Mouse (Mus musculus): ENCODE results near the gene Mccc1.
A peak's percentile ranks its signal among the peaks of the same experiment; 100 is the strongest.

Mccc1 gene

DNA sequence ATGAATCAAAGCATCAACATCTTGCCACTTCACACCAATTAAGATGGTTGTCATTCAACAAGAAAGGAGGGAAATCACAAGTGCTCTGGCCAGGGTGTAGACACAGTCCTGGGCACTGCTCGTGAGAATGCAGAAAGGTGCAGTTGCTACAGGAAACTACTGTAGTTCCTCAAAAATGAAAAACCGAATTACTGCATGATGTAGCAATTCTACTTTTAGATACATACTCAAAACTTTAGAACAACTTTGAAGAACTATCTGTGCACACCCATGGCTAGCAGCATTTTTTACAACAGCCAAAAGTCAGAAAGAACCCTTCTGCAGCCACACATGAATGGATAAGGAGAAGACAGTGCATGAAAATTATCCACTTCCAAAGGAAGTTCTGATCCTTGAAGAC lies 34.0 kb downstream of the Mccc1 start:
- DNase-seq (ENCODE audit: inconsistent age in 2 of 2, low spot score in 1 of 2): no peak

DNA sequence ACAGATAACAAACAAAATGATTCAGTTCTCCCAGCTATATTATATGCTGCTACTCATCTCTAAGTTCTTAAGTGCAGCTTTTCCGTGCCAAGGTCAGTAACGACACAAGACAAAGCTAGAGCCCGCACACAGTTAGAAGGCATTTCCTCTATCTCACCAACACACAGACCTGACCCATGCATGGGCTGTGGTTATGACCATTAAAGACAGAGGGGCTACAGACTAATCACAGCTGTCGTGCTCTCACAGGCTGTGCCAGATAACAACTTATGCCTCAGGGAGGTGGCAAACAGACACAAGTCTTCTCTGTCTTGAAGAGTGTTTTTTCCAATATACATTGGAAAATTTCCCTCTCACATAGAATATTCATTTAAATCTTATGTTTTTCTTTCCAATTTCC lies 35.5 kb downstream of the Mccc1 start:
- DNase-seq (ENCODE audit: inconsistent age in 2 of 2, low spot score in 1 of 2): no peak

- DNase-seq (ENCODE audit: inconsistent age in 2 of 2, low spot score in 1 of 2): peak; percentile 41 to 67
Measured at GRCm38 (mm10) chr3:35963921-35964320, 36.6 kb downstream of the Mccc1 start.

GRCm38 (mm10) chr3:35963401-35963800 lies 37.1 kb downstream of the Mccc1 start:
- no peak for DNase-seq (ENCODE audit: inconsistent age in 2 of 2, low spot score in 1 of 2)

GRCm38 (mm10) chr3:35962967-35963366 lies 37.5 kb downstream of the Mccc1 start:
- DNase-seq (ENCODE audit: inconsistent age in 2 of 2, low spot score in 1 of 2): no peak

- no peak for DNase-seq (ENCODE audit: inconsistent age in 2 of 2, low spot score in 1 of 2)
Measured at GRCm38 (mm10) chr3:35957230-35957629, 43.2 kb downstream of the Mccc1 start.

GRCm38 (mm10) chr3:35954901-35955575 lies 45.4 kb downstream of the Mccc1 start:
- no peak for DNase-seq (ENCODE audit: inconsistent age in 2 of 2, low spot score in 1 of 2)

DNA sequence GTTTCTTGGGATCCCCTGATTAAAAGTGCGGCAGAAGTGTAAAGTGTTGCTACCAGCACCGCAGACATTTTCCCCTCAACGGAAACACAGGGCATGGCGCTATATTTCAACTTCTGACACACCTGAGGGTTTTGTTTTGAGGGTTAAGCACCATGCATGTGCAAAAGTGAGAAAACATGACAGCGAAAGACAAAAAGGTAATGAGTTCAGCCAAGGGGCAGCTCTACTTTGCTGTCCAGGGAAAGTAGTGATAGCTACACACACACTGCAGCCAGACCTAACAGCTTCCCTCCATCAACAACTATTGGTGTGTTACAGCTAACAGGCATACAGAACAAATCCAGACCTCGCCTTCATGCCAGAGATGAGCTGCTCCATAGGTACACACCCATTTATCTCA lies 46.7 kb downstream of the Mccc1 start:
- DNase-seq (ENCODE audit: inconsistent age in 2 of 2, low spot score in 1 of 2): no peak

DNA sequence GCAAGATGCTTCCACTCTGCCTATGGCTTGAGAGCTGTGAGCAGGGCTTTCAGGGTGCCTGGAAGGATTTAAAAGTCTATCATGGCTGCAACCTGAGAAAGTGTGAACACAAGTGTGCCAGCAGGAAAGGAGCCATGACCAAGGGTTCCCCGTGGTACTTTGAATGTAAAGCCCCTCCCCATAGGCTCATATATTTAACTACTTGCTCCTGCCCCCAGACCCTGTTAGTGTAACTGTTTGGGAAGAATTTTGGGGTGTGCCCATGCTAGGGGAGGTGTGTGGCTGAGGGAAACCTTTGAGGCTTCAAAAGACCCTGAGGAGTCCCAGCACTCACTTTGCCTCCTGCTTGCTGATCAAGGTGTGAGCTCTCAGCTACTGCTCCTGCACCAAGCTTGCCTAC lies 47.3 kb downstream of the Mccc1 start:
- no peak for DNase-seq (ENCODE audit: inconsistent age in 2 of 2, low spot score in 1 of 2)

GRCm38 (mm10) chr3:35948197-35948596 lies 52.3 kb downstream of the Mccc1 start:
- no peak for DNase-seq (ENCODE audit: inconsistent age in 2 of 2, low spot score in 1 of 2)

GRCm38 (mm10) chr3:35940520-35941135 lies 59.9 kb downstream of the Mccc1 start:
- DNase-seq (ENCODE audit: inconsistent age in 2 of 2, low spot score in 1 of 2): no peak

DNA sequence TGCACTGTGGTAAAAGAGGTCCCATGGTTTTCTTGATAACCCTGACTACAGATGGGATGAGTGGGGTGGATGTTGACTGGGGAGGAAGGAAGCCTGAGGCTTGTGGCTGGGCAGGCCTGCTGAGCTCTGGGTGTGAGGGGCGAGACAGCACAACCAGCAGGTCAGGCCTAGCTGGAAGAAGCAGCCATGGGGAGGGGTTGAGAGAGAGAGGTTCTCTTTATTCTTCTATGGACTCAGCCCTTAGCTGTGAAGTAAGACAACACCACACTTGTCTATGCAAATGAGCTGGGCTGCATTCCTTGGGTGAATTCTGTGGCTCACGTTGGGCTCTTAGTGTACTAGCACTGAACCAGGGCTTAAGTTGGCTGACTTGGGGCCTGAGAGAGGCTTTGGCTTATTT lies 60.4 kb downstream of the Mccc1 start:
- DNase-seq (ENCODE audit: inconsistent age in 2 of 2, low spot score in 1 of 2): no peak

GRCm38 (mm10) chr3:35937345-35937744 lies 63.1 kb downstream of the Mccc1 start, which contains the start of gene Dcun1d1:
Gene Dcun1d1, minus strand, starts transcription at chr3:35937445.
- DNase-seq (ENCODE audit: inconsistent age in 2 of 2, low spot score in 1 of 2): no peak

DNA sequence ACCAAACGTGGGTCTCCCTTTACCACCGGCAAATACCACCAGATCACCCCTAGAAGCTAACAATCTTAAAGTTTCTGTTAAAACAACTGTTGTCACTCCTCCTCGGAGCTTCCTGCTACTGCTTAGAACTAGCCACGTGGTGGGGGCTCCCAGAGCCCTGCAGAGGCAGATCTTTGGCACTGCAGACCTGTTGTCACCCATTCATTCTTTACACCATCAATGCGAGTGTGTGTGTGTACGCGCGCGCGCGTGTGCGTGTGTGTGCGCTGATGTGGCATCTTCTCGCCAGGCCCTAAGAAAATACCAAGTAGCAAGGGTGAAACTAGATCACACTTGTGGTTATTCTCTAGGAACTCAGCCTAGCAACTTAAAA lies 67.1 kb downstream of the Mccc1 start:
- DNase-seq (ENCODE audit: inconsistent age in 2 of 2, low spot score in 1 of 2): peak in 1 of 2 experiments; percentile 43

- peak; percentile 90 to 95 for DNase-seq (ENCODE audit: inconsistent age in 2 of 2, low spot score in 1 of 2)
Measured at GRCm38 (mm10) chr3:35932735-35933404, 67.6 kb downstream of the Mccc1 start.

DNA sequence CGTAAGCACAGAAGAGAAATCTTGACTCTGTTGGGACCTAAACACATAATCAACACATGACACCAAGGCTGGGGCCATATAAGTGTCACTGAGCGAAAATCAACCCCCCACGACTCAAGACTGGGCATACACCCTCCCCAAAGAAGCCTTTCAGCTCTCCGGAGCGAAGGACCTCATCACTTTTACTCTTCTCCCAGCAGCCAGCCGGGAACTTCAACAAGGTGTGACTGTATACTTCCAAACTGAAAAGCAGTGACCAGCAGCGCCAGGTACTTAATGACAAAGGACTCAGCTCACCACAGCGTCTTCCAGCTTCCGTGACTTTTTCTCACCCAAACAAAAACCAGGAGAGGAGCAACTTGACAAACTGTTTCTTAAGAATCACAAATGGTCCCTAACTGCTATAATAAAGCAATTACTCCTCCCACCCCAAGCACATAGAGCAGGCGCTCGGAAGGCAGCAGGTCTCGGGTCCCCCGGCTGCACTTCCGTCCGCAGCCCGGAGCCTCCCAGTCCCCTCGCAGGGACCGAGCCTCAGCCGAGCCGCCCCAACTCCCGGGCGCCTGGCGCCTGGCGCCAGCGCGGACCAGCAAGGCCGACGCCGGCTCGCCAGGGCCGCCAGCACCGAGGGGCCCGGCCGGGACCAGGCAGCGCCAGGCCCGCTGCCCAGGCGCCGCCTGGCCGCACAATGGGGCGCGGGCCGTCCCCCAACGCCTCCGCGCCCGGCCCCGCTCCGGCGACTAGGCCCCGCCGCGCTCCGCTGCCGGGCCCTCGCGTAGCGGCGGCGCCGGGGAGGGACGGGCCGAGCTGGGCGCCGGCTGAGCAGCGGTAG lies 68.4 kb downstream of the Mccc1 start:
- peak; percentile 73 to 90 for DNase-seq (ENCODE audit: inconsistent age in 2 of 2, low spot score in 1 of 2)

- DNase-seq (ENCODE audit: inconsistent age in 2 of 2, low spot score in 1 of 2): peak in 1 of 2 experiments; percentile 61
Measured at GRCm38 (mm10) chr3:35931359-35931758, 69.1 kb downstream of the Mccc1 start.

- DNase-seq (ENCODE audit: inconsistent age in 2 of 2, low spot score in 1 of 2): no peak
Measured at GRCm38 (mm10) chr3:35929831-35930230, 70.6 kb downstream of the Mccc1 start.

DNA sequence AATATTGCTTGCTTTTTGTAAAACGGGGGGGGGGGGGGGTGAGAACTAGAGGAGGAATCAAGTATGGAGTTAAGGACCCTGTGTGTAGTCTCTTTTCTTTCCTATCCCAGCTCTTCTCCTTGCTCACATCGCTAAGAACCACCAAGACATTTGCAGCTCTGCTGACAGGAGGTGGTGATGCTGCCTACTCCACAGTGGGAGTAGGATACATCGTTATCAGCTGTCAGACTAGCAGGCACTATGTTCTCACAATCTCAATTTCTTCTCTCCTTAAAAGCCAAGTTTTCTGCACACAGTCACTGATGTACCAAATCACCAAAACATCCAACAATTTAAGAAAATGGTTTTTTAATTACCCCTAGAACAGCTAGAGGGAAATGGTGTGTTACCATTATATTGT lies 71.1 kb downstream of the Mccc1 start:
- DNase-seq (ENCODE audit: inconsistent age in 2 of 2, low spot score in 1 of 2): no peak

DNA sequence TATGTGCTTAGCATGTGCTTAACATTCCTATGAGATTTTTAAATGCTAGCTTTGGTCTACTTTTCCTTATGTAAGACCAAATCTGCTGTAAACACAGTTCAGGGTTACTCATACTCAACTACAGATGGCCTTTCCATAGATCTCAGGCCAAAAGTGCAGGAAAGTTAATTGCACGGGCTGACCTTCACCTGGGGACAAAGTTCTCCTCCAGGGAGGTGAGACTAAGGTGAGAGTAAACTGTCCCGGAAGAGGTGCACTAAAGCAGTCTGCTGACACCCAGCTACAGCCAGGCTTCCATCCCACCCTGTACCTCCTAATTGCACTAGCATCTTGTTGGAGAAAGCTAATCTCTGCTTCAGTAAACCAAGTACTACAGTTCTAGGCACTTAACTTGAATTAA lies 74.6 kb downstream of the Mccc1 start:
- DNase-seq (ENCODE audit: inconsistent age in 2 of 2, low spot score in 1 of 2): peak in 1 of 2 experiments; percentile 46

DNA sequence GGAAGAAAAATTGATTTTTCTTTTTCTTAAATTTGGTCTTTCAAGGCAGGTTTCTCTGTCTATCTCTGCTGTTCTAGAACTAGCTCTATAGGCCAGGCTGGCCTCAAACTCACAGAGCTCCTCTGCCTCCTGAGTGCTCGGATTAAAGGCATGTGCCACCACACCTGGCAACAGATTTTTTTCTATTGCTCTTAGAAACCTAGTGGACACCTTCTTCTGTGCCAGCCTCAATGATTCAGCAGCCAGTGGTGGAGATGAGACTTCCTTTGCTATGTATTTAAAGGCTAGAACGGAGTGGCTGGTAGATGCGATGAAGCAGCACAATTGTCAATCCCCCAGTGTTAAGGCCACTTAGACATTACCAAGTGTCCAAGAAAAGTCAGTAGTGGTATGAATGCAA lies 76.5 kb downstream of the Mccc1 start:
- no peak for DNase-seq (ENCODE audit: inconsistent age in 2 of 2, low spot score in 1 of 2)
